Mouse (Mus musculus): ENCODE results near the gene Trnp1.

- TF ChIP-seq POLR2A (IDR thresholded peaks at IDR 0.05; ENCODE audit: insufficient read depth, low read depth, low read length) (no peak), CTCF (IDR thresholded peaks at IDR 0.05; ENCODE audit: insufficient read depth, low read depth, low read length) (peak; percentile 54; the same call in 1 of the 2 replicates)
Measured at GRCm38 (mm10) chr4:133512972-133513371, 14.6 kb upstream of the Trnp1 start.

Data from olfactory bulb, adult 2 months (tissue).